Mouse (Mus musculus) lung, embryonic 16.5 days (tissue): ENCODE results near the gene Tyro3. TPM values are rescaled to one million over a fixed set of nuclear protein-coding genes. Genes with fewer than 3 reads are reported as not detected.

Experiments used
- ATAC-seq: fragments of 200-750 bp; cut with Nextera tagmentation; 2 replicates; pipeline ENCODE4 v1.8.0; 2017; ENCODE audit warnings: low read depth, mild to moderate bottlenecking, moderate library complexity
- H3K27ac ChIP-seq: fragments of 300-500 bp; sonication (generic); 2 replicates; pipeline ENCODE4 v1.5.1; 2014; ENCODE audit warnings: mild to moderate bottlenecking, control low read depth, low read length
- H3K27me3 ChIP-seq: fragments of 300-500 bp; sonication (generic); 2 replicates; pipeline ENCODE4 v1.6.1; 2014; ENCODE audit warnings: low read depth, low read length, mixed read lengths; ENCODE audit not compliant: control insufficient read depth, insufficient read depth
- H3K36me3 ChIP-seq: fragments of 300-500 bp; sonication (generic); 2 replicates; pipeline ENCODE4 v1.6.1; 2014; ENCODE audit warnings: low read length; ENCODE audit not compliant: control insufficient read depth, insufficient read depth
- H3K4me1 ChIP-seq: fragments of 300-500 bp; sonication (generic); replicated peaks from 2 replicates; pipeline ENCODE4 v1.6.1; 2014; ENCODE audit warnings: low read length, mixed read lengths; ENCODE audit not compliant: control insufficient read depth, insufficient read depth
- H3K4me2 ChIP-seq: fragments of 300-500 bp; sonication (generic); 2 replicates; pipeline ENCODE4 v1.6.1; 2014; ENCODE audit warnings: low read depth, low read length, control low read depth
- H3K4me3 ChIP-seq: fragments of 300-500 bp; sonication (generic); 2 replicates; pipeline ENCODE4 v1.5.1; 2014; ENCODE audit warnings: mild to moderate bottlenecking, low read length, control low read depth
- H3K9ac ChIP-seq: fragments of 300-500 bp; sonication (generic); 2 replicates; pipeline ENCODE4 v1.6.1; 2014; ENCODE audit warnings: low read length, control low read depth
- H3K9me3 ChIP-seq: fragments of 300-500 bp; sonication (generic); 2 replicates; pipeline ENCODE4 v1.6.1; 2016; ENCODE audit warnings: low read length; ENCODE audit not compliant: control insufficient read depth
- WGBS: fragments of 180-500 bp; shearing (Covaris S2); extraction: QIAGEN DNeasy Blood & Tissue Kit; methylation state at CpG from one replicate; pipeline ENCODE4 v1.1.7; 2014; 5-methylcytosine and 5-hydroxymethylcytosine counted together
- polyA plus RNA-seq: library from polyadenylated mRNA; unstranded; fragments of >200 nt; fragmentation: Nextera tagmentation; extraction: Ambion mirVana; gene quantifications from 2 replicates; pipeline ENCODE4 v1.2.1, GENCODE M21; 2015

Gene Tyro3
- polyA plus RNA-seq, 1 experiment from 2014 or later = 20.1 TPM

DNA sequence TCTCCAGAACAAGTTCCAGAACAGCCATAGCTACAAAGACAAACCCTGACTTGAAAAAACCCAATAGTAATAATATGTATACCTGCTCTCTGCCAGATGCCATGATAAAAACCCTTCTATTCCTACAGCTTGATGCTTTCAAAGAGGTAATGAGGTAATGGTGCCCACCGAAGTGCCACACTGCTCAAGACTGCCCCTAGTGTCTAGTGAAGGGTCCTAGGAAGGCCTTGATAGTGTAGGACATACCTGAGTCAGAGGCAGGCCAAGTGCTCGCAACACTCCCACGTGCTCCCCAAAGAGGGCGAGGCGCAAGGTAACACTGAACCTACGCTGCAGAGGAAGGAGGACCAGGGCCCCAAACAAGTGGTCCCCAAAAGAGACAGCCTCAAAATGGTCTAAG is 30.3 kb upstream of the Tyro3 start:
- WGBS = 93% methylated on average over 6 of the region's 6 CpGs
- Histone ChIP-seq H3K27me3 (no peaks in the 10 kb centered on the region), H3K36me3 (peaks cover 25% of the 10 kb centered on the region), H3K27ac (no peak overlapping the region), H3K9ac (no peak overlapping the region), H3K4me2 (no peak overlapping the region), H3K4me1 (no peaks in the 10 kb centered on the region), H3K4me3 (no peak overlapping the region), H3K9me3 (no peaks in the 10 kb centered on the region)
- no peak; the same call in 1 of the 2 replicates for ATAC-seq

- ATAC-seq = peak; percentile 98
- H3K4me3 ChIP-seq = peak within 1 kb of the TSS; percentile 74
- 0 out of 2 replicates have a peak, but pooled peaks cover 4% of the 10 kb centered on the region for H3K4me1 ChIP-seq
- peak within 1 kb of the TSS; percentile 53 for H3K27ac ChIP-seq
- H3K36me3 ChIP-seq = peaks cover 2% of the 10 kb centered on the region; the same call in 1 of the 2 replicates
- H3K27me3 ChIP-seq = no peaks in the 10 kb centered on the region
- under 1% methylated on average over 44 of the region's 44 CpGs for WGBS
- H3K4me2 ChIP-seq = peak within 1 kb of the TSS; percentile 63
- no peaks in the 10 kb centered on the region for H3K9me3 ChIP-seq
- peak within 1 kb of the TSS; percentile 71 for H3K9ac ChIP-seq
Measured at GRCm38 (mm10) chr2:119787206-119787883, 10.2 kb upstream of the Tyro3 start, which contains the start of gene Rpap1. TSS of gene Rpap1 (minus strand) at chr2:119787537.

GRCm38 (mm10) chr2:119789996-119790395 is 7.5 kb upstream of the Tyro3 start:
- H3K9me3 ChIP-seq = no peaks in the 10 kb centered on the region
- H3K36me3 ChIP-seq = no peaks in the 10 kb centered on the region
- H3K27ac ChIP-seq = no peak overlapping the region
- 0 out of 2 replicates have a peak, but pooled peaks cover 4% of the 10 kb centered on the region for H3K4me1 ChIP-seq
- ATAC-seq = no peak
- no peak overlapping the region for H3K4me2 ChIP-seq
- H3K9ac ChIP-seq = no peak overlapping the region
- H3K27me3 ChIP-seq = no peaks in the 10 kb centered on the region
- H3K4me3 ChIP-seq = no peak overlapping the region
- 79% methylated on average over 2 of the region's 2 CpGs for WGBS

GRCm38 (mm10) chr2:119798246-119798927 is 854 bp downstream of the Tyro3 start:
- Histone ChIP-seq H3K4me2 (peak overlapping the region; percentile 97; the same call in 1 of the 2 replicates), H3K36me3 (no peaks in the 10 kb centered on the region), H3K9ac (no peak overlapping the region), H3K27ac (no peak overlapping the region), H3K9me3 (no peaks in the 10 kb centered on the region), H3K4me1 (peaks cover 29% of the 10 kb centered on the region), H3K4me3 (no peak overlapping the region), H3K27me3 (no peaks in the 10 kb centered on the region; the same call in 1 of the 2 replicates)
- peak; percentile 53 for ATAC-seq
- WGBS = 11% methylated on average over 13 of the region's 13 CpGs

GRCm38 (mm10) chr2:119799181-119799960 is 1.8 kb downstream of the Tyro3 start:
- Histone ChIP-seq H3K27ac (peak overlapping the region; percentile 59), H3K9me3 (no peaks in the 10 kb centered on the region), H3K4me2 (peak overlapping the region; percentile 97), H3K36me3 (no peaks in the 10 kb centered on the region), H3K4me3 (peak overlapping the region; percentile 85), H3K9ac (peak overlapping the region; percentile 88), H3K4me1 (peaks cover 29% of the 10 kb centered on the region), H3K27me3 (no peaks in the 10 kb centered on the region; the same call in 1 of the 2 replicates)
- peak; percentile 84 for ATAC-seq
- WGBS = 0% methylated on average over 36 of the region's 89 CpGs

- Histone ChIP-seq H3K4me1 (peaks cover 29% of the 10 kb centered on the region), H3K4me2 (peak overlapping the region; percentile 97), H3K36me3 (no peaks in the 10 kb centered on the region; the same call in 1 of the 2 replicates), H3K27ac (peak overlapping the region; percentile 59), H3K9me3 (no peaks in the 10 kb centered on the region), H3K9ac (peak overlapping the region; percentile 88), H3K4me3 (peak overlapping the region; percentile 85), H3K27me3 (no peaks in the 10 kb centered on the region; the same call in 1 of the 2 replicates)
- WGBS = 1% methylated on average over 27 of the region's 27 CpGs
- ATAC-seq = peak; percentile 37; the same call in 1 of the 2 replicates
Measured at GRCm38 (mm10) chr2:119799961-119800550, 2.5 kb downstream of the Tyro3 start.

DNA sequence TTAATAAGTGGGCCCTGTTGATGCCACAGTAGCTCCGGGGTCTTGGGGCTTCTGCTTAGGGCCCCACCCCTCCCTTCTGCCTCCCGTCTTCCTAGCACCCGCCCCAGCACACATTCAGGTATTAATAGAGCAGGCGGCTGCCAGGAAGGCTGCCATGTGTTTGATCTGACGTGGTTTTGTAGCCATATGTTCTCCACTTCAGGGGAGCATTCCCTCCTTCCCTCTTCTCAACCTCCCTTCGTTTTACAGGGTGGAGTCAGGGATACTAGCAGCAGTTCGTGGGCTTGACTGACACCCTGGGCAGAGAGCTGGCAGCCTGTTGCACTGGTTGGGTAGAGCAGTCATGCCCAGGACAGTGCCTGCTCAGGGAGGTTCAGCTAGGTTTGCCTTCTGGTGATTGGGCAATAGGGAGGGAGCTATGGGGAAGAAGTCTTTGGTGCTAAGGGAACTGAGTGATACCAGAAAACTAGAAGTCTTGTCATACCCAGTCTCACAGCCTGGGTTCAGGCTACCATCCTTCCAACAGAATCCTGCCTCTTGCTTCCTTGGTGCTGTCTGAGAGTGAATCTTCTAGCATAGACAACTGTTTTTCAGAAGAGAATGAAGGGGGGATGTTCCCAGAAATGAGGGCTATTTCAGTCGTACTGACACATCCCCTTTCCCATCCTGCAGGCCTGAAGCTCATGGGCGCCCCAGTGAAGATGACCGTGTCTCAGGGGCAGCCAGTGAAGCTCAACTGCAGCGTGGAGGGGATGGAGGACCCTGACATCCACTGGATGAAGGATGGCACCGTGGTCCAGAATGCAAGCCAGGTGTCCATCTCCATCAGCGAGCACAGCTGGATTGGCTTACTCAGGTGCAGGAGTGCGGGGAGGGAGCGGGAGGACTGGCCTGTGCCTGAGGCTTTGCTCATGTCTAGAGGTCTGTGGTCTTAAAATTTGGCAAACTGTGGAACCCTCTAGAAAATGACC is 3.6 kb downstream of the Tyro3 start:
- Histone ChIP-seq H3K9me3 (no peaks in the 10 kb centered on the region), H3K4me1 (peaks cover 29% of the 10 kb centered on the region), H3K36me3 (no peaks in the 10 kb centered on the region; the same call in 1 of the 2 replicates), H3K4me2 (peak overlapping the region; percentile 97), H3K9ac (peak overlapping the region; percentile 88), H3K4me3 (peak overlapping the region; percentile 85), H3K27ac (no peak overlapping the region; the same call in 1 of the 2 replicates), H3K27me3 (no peaks in the 10 kb centered on the region; the same call in 1 of the 2 replicates)
- no peak for ATAC-seq
- WGBS = 56% methylated on average over 15 of the region's 15 CpGs
